Mouse (Mus musculus) forebrain, embryonic 11.5 days (tissue): ENCODE measurements around the gene Mad2l1bp. TPM values are rescaled to one million over a fixed set of nuclear protein-coding genes. Genes with fewer than 3 reads are reported as not detected.

ENCODE experiments used
- ATAC-seq: fragments of 200-750 bp; cut with Nextera tagmentation; replicated peaks from 2 replicates; pipeline ENCODE4 v1.8.0; 2017; ENCODE audit warnings: moderate TSS enrichment; ENCODE audit not compliant: low FRiP score
- DNase-seq: peaks from one replicate; pipeline ENCODE4 v3.0.0-alpha.2; 2017; ENCODE audit warnings: low spot score
- H3K27ac ChIP-seq: fragments of 300-500 bp; sonication (generic); 2 replicates; pipeline ENCODE4 v1.5.1; 2014; ENCODE audit warnings: low read depth, low read length
- H3K27me3 ChIP-seq: fragments of 300-500 bp; sonication (generic); 2 replicates; pipeline ENCODE4 v1.6.1; 2014; ENCODE audit warnings: mild to moderate bottlenecking, low read length, mixed read lengths; ENCODE audit not compliant: control insufficient read depth, insufficient read depth
- H3K36me3 ChIP-seq: fragments of 300-500 bp; sonication (generic); 2 replicates; pipeline ENCODE4 v1.6.1; 2014; ENCODE audit warnings: mild to moderate bottlenecking, low read length, moderate library complexity, mixed read lengths; ENCODE audit not compliant: control insufficient read depth, insufficient read depth
- H3K4me1 ChIP-seq: fragments of 300-500 bp; sonication (generic); replicated peaks from 2 replicates; pipeline ENCODE4 v1.6.1; 2014; ENCODE audit warnings: low read length, mixed read lengths; ENCODE audit not compliant: control insufficient read depth, insufficient read depth
- H3K4me2 ChIP-seq: fragments of 300-500 bp; sonication (generic); 2 replicates; pipeline ENCODE4 v1.6.1; 2014; ENCODE audit warnings: low read depth, mild to moderate bottlenecking, low read length, moderate library complexity, mixed read lengths; ENCODE audit not compliant: severe bottlenecking
- H3K4me3 ChIP-seq: fragments of 300-500 bp; sonication (generic); 2 replicates; pipeline ENCODE4 v1.5.1; 2014; ENCODE audit warnings: low read depth, low read length
- H3K9ac ChIP-seq: fragments of 300-500 bp; sonication (generic); 2 replicates; pipeline ENCODE4 v1.6.1; 2014; ENCODE audit warnings: low read length
- H3K9me3 ChIP-seq: fragments of 300-500 bp; sonication (generic); 2 replicates; pipeline ENCODE4 v1.6.1; 2016; ENCODE audit warnings: low read length, mixed read lengths; ENCODE audit not compliant: control insufficient read depth
- WGBS: fragments of 180-500 bp; shearing (Covaris S2); extraction: QIAGEN DNeasy Blood & Tissue Kit; methylation state at CpG from one replicate; pipeline ENCODE4 v1.1.7; 2014; 5-methylcytosine and 5-hydroxymethylcytosine counted together
- polyA plus RNA-seq: library from polyadenylated mRNA; unstranded; fragments of >200 nt; fragmentation: Nextera tagmentation; extraction: Ambion mirVana; gene quantifications from 2 replicates; pipeline ENCODE4 v1.2.1, GENCODE M21; 2014

Mad2l1bp gene
- polyA plus RNA-seq, result 33.7 and 35.4 TPM in 2 replicates

DNA sequence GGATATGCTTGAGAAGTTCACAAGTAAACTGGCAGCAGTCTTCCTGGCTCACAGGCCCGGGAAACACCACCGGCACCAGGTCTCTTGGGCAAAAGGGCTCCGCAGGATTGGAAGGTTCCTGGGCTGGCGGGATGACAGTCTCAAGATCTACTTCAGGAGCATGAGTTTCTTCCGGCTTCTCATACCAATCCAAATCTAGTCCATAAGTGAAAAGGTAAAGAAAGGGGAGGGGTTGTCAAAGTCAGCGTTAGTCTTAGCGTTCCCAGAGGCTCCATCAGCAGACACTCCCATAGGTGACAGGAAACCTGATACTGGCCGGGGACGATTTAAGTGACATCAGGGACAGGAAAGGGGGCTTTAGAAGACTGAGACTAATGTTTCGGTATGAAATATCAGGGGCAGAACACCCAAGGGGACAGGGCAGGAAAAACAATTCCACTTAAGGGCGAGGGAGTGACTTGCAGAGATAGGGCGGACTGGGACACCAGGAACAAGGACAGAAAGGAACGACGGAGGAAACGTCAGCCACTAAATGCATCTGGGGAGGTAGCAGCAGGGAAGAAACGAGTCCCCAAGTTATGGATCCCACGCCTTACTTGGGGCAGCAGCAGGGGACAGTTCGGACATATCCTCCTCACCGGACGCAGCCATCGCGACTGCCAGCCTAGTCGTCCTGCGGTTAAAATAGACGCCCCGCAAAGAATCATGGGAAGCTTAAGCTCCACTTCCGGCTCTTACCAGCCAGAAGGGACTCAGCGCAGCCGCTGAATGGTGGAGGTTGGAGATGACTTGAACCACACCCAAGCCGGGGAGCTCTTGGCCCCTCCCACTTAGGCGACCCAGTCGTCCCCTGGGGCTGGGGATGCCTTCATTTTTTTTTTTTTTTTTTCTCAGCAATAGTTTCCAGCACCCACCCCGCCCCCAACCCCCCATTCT, at the start of gene Mad2l1bp:
TSS of gene Mad2l1bp (minus strand) at position 707 of the 936 bp plus-strand sequence.
- WGBS, result 8% methylated on average over 33 of the region's 33 CpGs
- no peak within 1 kb of the TSS; the same call in 1 of the 2 replicates for H3K27ac ChIP-seq
- peak; percentile 92 for ATAC-seq

GRCm38 (mm10) chr17:46203078-46203477, 49.7 kb upstream of the Mad2l1bp start:
- H3K9me3 ChIP-seq, result no peaks in the 10 kb centered on the region
- DNase-seq (peak; percentile 59), ATAC-seq (no peak; the same call in 1 of the 2 replicates)
- H3K9ac ChIP-seq, result peak overlapping the region; percentile 94
- H3K27ac ChIP-seq, result peak overlapping the region; percentile 57
- H3K27me3 ChIP-seq, result no peaks in the 10 kb centered on the region
- H3K4me3 ChIP-seq, result peak overlapping the region; percentile 96
- peaks cover 4% of the 10 kb centered on the region; the same call in 1 of the 2 replicates for H3K36me3 ChIP-seq
- peaks cover 4% of the 10 kb centered on the region for H3K4me1 ChIP-seq
- peak overlapping the region; percentile 89 for H3K4me2 ChIP-seq
- 0% methylated on average over 20 of the region's 20 CpGs for WGBS

More for the DNA sequence above, at the start of gene Mad2l1bp:
- peak within 1 kb of the TSS; percentile 60 for H3K4me3 ChIP-seq
- DNase-seq, result peak; percentile 92
- H3K27me3 ChIP-seq, result no peaks in the 10 kb centered on the region
- no peaks in the 10 kb centered on the region for H3K36me3 ChIP-seq
- no peaks in the 10 kb centered on the region; the same call in 1 of the 2 replicates for H3K4me1 ChIP-seq
- H3K4me2 ChIP-seq, result peak within 1 kb of the TSS; percentile 87
- no peaks in the 10 kb centered on the region for H3K9me3 ChIP-seq
- peak within 1 kb of the TSS; percentile 81 for H3K9ac ChIP-seq

DNA sequence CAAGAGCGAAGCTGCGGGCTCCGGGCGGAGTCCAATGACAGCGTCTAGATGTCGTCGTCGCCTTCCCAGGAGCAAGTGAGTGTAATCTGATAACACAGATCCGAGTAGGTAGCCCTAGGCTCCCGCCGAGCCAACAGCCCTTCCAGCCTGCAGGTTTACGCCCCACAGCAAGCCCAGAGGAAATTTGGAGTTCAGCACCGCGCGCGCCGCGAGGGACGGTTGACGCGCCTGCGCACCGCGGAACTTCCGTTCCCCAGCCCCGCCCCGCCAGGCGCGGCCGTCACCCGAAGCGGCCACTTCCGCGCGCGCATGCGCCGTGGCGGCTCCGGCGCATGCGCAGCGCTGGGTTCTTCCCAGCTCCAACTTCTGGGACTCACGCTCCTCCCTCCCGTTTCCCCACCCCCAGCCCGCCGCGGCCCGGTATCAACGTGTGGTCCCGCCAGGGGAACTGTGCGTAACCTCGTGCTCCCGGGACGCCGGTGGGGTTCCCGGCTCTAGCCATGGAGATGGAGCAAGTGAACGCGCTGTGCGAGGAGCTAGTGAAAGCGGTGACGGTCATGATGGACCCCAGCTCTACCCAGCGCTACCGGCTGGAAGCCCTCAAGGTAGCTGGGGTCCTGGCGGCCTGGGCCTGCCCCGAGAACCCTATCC, 49.2 kb upstream of the Mad2l1bp start, which contains the start of the genes Polh and Xpo5:
TSS of gene Polh (minus strand) at position 225 of the 651 bp plus-strand sequence.
TSS of gene Xpo5 (plus strand) at position 362 of the 651 bp plus-strand sequence.
- peaks cover 4% of the 10 kb centered on the region for H3K4me1 ChIP-seq
- DNase-seq (peak; percentile 96), ATAC-seq (peak; percentile 95)
- peaks cover 3% of the 10 kb centered on the region for H3K36me3 ChIP-seq
- H3K9me3 ChIP-seq, result no peaks in the 10 kb centered on the region
- peak within 1 kb of the TSS; percentile 94 for H3K9ac ChIP-seq
- no peaks in the 10 kb centered on the region for H3K27me3 ChIP-seq
- H3K4me2 ChIP-seq, result peak within 1 kb of the TSS; percentile 89
- under 1% methylated on average over 66 of the region's 66 CpGs for WGBS
- peak within 1 kb of the TSS; percentile 79 for H3K27ac ChIP-seq
- H3K4me3 ChIP-seq, result peak within 1 kb of the TSS; percentile 96

DNA sequence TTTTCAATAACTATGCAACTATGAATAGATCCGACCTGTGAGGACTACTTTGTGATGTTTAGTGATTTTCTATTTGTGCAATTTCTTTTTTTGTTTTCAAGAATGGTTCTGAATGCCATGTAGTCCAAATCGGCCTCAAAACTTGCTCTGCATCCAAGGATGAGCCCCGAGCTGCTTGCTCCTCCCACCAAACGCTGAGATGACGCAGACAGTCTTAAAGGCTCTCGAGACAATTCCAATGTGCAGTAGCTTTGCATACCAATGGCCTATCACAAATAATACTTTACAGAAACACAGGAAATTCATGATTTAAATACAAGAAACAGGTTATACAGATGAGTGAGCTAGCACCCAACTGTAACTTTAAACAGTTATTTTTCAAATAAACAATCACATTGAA, 47.8 kb upstream of the Mad2l1bp start:
- no peak for DNase-seq
- 75% methylated on average over 6 of the region's 6 CpGs for WGBS
- Histone ChIP-seq H3K9me3 (no peaks in the 10 kb centered on the region), H3K27ac (no peak overlapping the region), H3K4me2 (peak overlapping the region; percentile 79; the same call in 1 of the 2 replicates), H3K36me3 (peaks cover 3% of the 10 kb centered on the region), H3K4me3 (peak overlapping the region; percentile 96), H3K4me1 (peaks cover 4% of the 10 kb centered on the region), H3K27me3 (no peaks in the 10 kb centered on the region), H3K9ac (peak overlapping the region; percentile 94; the same call in 1 of the 2 replicates)
- no peak for ATAC-seq

GRCm38 (mm10) chr17:46188829-46189228, 35.5 kb upstream of the Mad2l1bp start:
- H3K9me3 ChIP-seq, result no peaks in the 10 kb centered on the region
- H3K4me1 ChIP-seq, result no peaks in the 10 kb centered on the region
- ATAC-seq (no peak), DNase-seq (no peak)
- 94% methylated on average over 2 of the region's 2 CpGs for WGBS
- no peak overlapping the region for H3K9ac ChIP-seq
- no peak overlapping the region for H3K4me2 ChIP-seq
- no peaks in the 10 kb centered on the region for H3K27me3 ChIP-seq
- no peak overlapping the region for H3K4me3 ChIP-seq
- H3K36me3 ChIP-seq, result peaks cover 10% of the 10 kb centered on the region
- no peak overlapping the region for H3K27ac ChIP-seq

DNA sequence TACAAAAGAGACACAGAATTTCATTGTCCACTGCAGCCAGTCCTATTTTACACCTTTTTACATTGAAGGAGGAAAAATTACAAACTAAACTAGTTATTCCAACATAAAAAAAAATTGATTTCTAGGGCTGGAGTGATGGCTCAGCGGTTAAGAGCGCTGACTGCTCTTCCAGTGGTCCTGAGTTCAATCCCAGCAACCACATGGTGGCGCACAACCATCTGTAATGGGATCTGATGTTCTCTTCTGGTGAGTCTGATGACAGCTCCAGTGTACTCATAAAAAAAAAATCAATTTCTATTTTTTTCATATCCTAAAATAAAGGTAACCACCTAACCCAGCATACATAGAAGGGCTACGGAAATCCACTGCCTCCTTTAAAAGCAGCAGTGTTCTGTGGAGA, 28.9 kb upstream of the Mad2l1bp start:
- 86% methylated on average over 4 of the region's 4 CpGs for WGBS
- no peak overlapping the region for H3K27ac ChIP-seq
- H3K9ac ChIP-seq, result no peak overlapping the region
- no peaks in the 10 kb centered on the region for H3K4me1 ChIP-seq
- H3K27me3 ChIP-seq, result no peaks in the 10 kb centered on the region
- no peaks in the 10 kb centered on the region for H3K9me3 ChIP-seq
- ATAC-seq, result no peak
- H3K4me3 ChIP-seq, result no peak overlapping the region
- peaks cover 4% of the 10 kb centered on the region for H3K36me3 ChIP-seq
- DNase-seq, result no peak
- no peak overlapping the region for H3K4me2 ChIP-seq

DNA sequence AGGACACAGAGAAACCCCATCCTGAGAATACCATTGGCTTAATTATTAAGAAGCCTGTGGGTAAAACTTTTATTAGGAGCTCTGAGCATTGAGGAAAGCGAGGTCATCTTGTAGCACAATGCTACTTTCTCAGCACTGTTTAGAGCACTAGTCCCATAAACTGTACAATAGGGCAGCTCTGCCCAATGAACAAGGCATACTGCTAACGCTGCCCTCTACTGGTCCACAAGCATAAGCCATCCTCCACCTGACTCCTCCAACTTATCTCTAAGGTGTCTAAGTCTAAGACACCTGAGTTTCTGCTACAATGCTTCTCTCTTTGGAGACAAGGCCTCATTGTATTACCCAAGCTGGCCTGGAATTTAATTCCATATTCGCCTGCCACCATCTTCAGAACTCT, 17.2 kb upstream of the Mad2l1bp start:
- H3K27me3 ChIP-seq, result no peaks in the 10 kb centered on the region
- no peak overlapping the region for H3K9ac ChIP-seq
- DNase-seq, result no peak
- no peak overlapping the region for H3K27ac ChIP-seq
- no peaks in the 10 kb centered on the region for H3K9me3 ChIP-seq
- no peaks in the 10 kb centered on the region for H3K4me1 ChIP-seq
- H3K36me3 ChIP-seq, result peaks cover 14% of the 10 kb centered on the region
- H3K4me2 ChIP-seq, result no peak overlapping the region
- WGBS, result 79% methylated on average over 3 of the region's 3 CpGs
- ATAC-seq, result no peak
- H3K4me3 ChIP-seq, result no peak overlapping the region

DNA sequence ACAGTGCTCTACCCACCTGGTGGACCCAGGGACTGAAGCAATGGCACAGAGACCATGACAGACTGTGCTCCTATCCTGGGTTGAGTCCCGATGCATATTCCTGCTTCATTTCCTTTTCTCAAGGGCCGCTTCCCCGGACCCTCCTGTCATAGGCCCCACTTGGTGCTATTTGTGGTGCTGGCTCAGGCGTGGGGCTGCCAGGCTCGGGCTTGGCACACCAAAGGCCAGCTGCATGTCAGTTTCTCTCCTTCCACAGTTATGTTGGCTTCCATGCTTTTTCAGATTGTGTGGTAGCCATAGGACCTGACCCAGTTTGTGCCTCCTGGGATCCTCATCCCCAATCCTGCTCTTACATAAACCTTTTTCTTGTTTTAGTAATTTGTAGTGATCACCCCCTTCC, 15.4 kb upstream of the Mad2l1bp start:
- WGBS, result 93% methylated on average over 5 of the region's 5 CpGs
- H3K9me3 ChIP-seq, result no peaks in the 10 kb centered on the region
- DNase-seq (no peak), ATAC-seq (no peak)
- no peak overlapping the region for H3K4me3 ChIP-seq
- no peaks in the 10 kb centered on the region for H3K27me3 ChIP-seq
- peaks cover 14% of the 10 kb centered on the region for H3K36me3 ChIP-seq
- H3K27ac ChIP-seq, result no peak overlapping the region
- H3K9ac ChIP-seq, result no peak overlapping the region
- no peak overlapping the region for H3K4me2 ChIP-seq
- no peaks in the 10 kb centered on the region for H3K4me1 ChIP-seq
